Mouse (Mus musculus): ENCODE data around the gene Vmn1r80.
"Not testable (repeated sequence)": the region's sequence is repeated elsewhere in the genome, so short reads cannot be mapped to it uniquely, and the experiment has no call there.

Gene Vmn1r80

GRCm38 (mm10) chr7:12188986-12189385 is at the start of gene Vmn1r80:
Gene Vmn1r80, plus strand, starts transcription at chr7:12189286.
- no peak for ATAC-seq (ENCODE audit: low TSS enrichment)

GRCm38 (mm10) chr7:12149957-12150356 is 39.1 kb upstream of the Vmn1r80 start, which contains the start of gene Vmn1r78:
Gene Vmn1r78, plus strand, starts transcription at chr7:12150257.
- no peak for ATAC-seq (ENCODE audit: low TSS enrichment)

- ATAC-seq (ENCODE audit: low TSS enrichment), result not testable (repeated sequence)
These were observed 32.6 kb upstream of the Vmn1r80 start for GRCm38 (mm10) chr7:12156463-12156862.

GRCm38 (mm10) chr7:12170979-12171378 is 18.1 kb upstream of the Vmn1r80 start, which contains the start of gene Vmn1r79:
Gene Vmn1r79, plus strand, starts transcription at chr7:12171279.
- not testable (repeated sequence) for ATAC-seq (ENCODE audit: low TSS enrichment)

DNA sequence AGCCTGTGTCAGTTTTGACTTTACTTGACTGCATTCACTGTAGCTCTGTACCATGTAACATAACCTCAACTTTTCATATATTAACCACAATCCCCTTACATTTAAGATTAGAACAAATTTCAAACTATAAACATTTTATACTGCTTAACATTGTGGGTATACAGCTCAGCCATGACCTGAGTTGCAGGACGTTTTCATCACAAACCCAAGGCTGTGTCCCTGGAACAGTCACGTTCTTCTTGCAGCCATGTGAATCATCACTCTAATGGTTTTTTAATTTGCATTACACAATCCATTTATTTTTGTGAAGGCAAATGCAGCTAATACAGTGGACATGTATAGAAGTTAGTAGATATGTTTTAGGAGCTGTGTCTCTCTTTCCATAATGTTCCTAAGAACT is 16.2 kb upstream of the Vmn1r80 start:
- ATAC-seq (ENCODE audit: low TSS enrichment), result not testable (repeated sequence)

- no peak for ATAC-seq (ENCODE audit: low TSS enrichment)
These were observed 15.1 kb downstream of the Vmn1r80 start for GRCm38 (mm10) chr7:12204141-12204540.

All from frontal cortex, adult (tissue).